Mouse (Mus musculus): Measurements from ENCODE around the gene Cavin1.

Cavin1 gene

DNA sequence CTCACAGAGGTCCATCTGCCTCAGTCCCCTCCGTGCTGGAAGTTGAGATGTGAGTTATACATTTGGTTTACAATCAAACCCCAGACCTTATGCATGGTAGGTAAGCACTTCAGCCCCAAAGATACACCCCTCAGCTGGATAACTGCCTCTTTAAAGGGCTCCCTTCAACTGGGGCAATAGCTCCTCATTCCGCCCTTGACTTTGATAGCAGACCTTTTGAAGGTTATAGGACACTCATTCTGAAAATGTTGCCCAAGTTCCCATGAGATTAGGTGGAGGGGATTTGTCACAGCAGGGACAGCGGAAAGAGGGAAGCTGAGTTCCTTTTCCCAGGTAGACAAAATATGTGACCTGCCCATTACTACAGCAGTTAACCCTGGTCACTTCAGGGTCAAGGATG, 10.5 kb upstream of the Cavin1 start:
- no peak for DNase-seq (ENCODE audit: low spot score in 2 of 2)

DNA sequence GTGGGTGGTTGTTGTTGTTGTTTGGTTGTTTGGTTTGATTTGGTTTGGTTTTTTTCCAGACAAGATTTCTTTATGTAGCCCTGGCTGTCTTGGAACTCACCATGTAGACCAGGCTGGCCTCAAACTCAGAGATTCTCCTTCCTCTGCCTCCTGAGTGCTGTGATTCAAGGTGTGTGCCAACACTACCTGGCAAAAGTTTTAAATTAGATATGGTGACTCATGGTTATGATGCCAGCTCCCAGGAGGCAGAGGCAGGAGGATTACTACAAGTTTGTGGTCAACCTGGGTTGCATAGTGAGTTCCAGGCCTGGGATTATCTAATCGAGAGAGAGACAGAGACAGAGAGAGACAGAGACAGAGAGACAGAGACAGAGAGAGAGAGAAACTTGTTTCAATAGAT, 9.8 kb upstream of the Cavin1 start:
- DNase-seq (ENCODE audit: low spot score in 2 of 2) = no peak

DNA sequence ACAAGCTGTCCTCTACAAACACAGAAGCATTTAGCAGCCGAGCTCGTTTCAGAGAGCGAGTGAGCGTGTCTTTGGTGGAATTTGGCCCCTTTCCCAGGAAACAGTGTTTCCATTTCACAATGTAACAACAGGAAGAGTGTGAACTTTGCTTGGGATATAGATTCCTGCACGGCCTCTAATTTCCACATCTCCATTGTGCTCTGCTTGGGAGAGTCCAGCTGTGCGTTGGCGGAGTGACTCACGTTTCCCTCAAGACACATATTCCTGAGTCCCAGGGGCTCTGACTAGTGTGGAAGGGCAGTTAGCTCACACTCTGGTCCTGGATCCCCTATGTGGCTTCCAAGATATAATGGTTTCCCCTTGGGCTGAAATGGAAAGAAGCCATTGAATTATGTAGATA, 9.2 kb upstream of the Cavin1 start:
- no peak for DNase-seq (ENCODE audit: low spot score in 2 of 2)

DNA sequence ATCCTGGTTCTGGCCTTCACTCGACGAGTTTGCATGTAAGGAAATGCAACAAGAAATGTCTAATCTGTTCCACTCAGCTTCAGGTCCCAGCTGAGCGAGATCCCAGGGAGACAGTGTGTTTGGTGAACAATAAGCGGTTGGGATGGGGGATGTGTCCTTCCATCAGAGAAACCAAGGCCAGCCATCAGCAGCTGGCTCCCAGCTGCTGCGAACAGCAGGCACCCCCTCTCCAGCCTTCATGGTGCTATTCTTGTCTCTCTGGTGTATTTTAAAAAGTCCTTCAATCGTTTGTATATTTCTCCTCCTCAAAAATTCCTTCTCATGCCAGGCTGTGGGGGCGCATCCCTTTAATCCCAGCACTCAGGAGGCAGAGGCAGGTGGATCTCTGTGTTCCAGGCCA, 4.6 kb upstream of the Cavin1 start:
- no peak for DNase-seq (ENCODE audit: low spot score in 2 of 2)

DNA sequence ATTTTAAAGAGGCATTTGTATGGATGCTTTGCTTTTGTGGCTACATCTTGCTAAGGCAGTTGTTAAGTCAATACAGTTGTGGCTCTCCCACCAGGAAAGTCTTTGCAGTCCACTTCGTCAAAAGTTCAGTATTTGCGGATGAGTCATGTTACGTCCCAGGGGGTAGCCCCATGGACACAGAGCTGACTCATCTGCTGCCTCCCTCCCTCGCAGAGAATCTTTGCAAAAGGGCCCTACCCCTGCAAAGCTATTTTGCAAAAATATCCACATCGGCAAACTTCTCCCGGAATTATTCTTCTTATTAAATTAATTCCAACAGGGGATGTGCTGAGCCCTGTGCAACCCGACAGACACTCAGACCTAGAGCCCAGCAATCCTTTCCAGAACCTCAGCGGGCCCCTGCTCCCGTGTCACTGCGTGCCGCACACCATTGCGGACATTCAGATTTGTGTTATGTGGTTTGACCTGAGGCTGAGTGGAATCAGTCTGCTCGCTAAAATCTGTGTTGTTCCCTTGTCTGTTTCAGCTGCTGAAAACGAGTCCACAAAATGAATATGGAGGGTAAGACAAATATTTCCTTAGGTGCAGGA, 3.8 kb upstream of the Cavin1 start:
- DNase-seq (ENCODE audit: low spot score in 2 of 2) = no peak

DNA sequence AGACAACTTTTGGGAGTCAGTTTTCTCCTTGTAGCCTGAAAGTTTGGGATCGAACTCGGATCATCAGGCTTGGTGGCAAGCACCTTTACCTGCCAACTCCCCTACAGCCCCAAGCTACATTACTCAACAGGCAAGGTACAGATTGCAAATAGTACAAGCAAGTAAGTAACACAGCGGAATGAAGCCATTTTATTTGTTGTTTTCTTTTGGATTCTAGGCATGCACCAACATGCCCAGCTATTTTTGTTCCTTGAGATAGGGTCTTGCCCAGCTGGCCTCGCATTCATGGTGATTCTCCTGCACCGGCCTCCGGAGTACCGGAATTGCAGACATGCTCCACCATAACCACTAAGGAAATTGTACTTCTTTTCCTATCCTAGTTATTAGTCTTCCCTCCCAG, 2.6 kb upstream of the Cavin1 start:
- no peak for DNase-seq (ENCODE audit: low spot score in 2 of 2)

DNA sequence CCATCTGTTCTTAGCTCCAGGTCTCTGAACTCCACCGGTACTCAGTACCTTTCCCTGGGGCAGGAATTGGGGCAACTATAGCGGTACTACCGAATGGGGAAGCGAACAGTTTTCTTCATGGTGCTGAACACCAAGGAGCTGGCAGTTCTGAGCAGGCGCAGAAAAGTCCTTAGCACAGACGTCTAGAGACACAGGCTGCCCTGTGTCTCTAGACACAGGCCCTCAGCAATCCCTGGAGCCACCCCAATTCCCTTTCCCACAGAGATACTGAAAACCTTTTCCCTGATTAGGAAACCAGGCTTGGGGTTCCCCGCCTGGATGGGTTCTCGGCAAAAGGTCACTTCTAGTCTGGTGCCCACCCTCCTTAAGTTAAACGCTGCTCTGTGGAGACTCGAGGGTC, 768 bp upstream of the Cavin1 start:
- no peak for DNase-seq (ENCODE audit: low spot score in 2 of 2)

DNA sequence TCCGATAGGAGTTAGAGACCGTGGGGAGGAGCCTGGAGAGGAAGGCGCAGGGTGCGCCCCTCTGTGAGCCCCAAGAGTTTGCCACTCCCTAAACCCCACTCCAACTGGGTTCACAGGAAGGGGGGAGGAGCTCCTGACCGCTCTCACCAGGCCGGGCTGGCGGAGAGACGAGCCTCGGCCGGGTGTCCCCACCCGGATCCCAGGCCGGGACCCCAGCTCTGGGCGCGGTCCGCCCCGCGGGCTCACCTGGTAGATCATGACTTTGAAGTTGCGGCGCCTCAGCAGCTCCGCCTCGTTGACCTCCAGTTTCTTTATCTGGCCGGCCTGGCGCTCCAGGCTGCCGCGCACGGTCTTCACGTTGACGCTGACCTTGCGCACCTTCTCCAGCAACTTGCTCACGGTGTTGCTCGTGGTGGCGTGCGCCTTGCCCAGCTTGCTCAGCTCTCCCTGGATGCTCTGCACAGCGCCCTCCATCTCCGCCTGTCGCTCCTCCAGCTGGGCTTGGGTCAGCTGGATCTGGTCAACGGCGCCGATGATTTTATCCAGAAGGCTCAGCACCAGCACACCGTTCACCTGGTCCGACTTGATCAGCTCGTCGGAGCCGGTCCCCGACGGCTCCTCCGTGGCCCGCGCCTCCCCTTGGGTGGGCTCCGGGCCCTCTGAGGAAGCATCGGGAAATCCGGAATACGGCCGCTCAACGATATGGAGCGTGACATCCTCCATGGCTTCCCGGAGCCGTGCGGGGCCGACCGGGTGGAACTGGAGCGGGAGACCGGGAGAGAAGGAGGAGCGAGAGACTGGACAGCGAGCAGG, 737 bp downstream of the Cavin1 start:
- DNase-seq (ENCODE audit: low spot score in 2 of 2) = no peak

DNA sequence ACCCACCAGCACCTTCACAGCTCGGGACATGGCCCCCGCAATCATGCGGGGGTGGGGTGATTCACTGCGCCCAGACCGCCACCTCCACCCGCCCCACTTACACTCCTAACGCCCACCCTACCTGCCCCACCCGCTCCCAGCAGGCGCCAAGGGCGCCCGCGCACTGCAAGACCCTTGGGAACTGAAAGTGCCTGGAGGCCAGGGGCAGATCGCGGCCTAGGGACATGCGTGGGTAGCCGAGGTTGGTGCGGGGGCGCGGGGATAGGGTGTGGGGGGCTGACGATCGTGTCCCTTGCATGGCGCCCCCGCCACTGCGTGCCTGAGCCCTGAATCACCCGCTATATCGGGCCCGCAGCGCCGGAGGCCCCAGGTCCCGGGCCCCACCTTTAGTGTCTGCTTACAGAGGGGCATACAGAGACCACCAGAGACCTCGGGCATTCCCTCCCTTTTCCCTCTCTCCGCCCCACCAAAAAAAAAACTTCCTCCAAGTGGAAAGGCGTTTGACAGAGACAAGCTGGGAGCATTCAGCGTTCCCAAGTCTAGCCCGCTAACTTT, 1.4 kb downstream of the Cavin1 start:
- no peak for DNase-seq (ENCODE audit: low spot score in 2 of 2)

DNA sequence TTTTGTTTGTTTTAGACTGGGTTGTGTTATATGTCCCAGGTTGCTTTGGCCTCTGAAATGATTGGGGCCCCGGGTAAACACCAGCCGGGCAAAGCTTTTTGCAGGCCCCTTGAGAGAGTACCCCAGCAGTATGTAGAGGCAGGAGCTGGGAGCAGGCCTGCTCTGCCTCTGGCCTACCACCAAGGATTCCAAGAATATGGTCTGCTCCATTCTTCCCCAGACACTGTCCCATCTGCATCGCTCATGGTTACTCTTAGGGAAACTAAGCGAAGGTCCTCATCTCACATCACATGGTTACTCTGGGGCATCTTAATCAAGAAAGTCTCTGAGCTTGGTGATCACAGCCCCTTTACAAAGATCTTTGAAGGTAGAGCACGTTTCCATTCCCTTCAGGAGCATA, 2.2 kb downstream of the Cavin1 start:
- DNase-seq (ENCODE audit: low spot score in 2 of 2) = no peak

DNA sequence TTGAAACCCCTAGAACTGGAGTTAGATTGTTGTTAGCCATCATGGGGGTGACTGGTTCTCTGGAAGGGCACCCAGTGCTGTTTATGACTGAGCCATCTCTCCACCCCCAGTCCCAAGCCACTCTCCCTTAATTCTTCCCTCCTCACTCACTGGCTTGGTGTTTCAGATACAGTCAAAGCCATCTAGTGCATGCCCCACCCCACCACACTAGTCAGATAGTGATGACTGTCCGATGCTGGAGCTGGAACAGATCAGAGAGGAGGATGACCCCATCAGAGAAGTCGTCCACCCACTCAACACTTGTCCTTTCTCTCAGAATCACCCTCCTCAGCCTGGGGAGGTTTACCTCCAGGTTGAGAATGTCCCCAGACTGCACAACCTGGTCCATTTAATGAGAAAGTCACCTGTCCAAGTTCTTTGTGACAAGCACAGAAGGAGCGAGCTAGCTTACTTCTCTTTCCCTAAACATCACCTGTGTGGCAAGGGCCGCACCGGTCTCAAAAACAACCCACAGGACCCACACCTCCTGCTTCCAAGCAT, 2.7 kb downstream of the Cavin1 start:
- DNase-seq (ENCODE audit: low spot score in 2 of 2) = no peak

DNA sequence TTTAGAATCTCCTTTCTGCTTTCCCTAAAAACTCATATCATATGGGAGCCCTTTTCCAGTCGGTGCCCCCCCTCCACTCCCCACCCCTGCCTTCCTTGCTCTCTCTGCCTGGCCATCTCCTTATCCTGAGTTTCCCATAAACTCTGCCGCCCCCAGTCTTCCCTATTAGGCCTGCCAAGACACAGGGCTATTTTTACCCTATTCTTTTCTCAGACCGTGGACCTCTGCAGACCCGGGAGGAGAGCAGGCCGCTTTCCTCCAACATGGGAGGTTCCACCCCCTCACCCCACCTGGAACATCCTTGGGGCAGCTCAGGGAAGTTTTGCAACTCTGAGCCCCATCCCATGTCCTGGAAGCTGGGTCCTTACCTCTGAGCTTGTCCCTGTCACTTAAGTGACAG, 3.3 kb downstream of the Cavin1 start:
- DNase-seq (ENCODE audit: low spot score in 2 of 2) = no peak

DNA sequence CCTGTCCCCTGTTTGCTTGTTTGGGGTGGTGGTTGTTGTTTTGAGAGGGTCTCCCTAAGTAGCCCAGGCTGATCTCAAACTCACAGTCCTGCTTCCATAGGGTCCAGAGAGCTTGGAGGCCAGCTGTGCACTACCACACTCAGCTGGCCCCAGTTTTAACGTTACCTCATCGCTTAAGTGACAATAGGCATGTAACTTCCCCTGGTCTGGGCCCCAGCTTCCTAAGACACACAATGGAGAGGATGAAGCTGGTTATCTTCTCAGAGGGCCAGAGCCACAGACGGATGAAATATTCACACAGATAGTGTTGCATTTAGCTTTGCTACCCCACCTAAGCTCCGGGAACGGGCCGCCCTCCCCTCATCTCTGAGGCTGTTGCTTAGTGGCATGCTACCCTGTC, 4.9 kb downstream of the Cavin1 start:
- no peak for DNase-seq (ENCODE audit: low spot score in 2 of 2)

DNA sequence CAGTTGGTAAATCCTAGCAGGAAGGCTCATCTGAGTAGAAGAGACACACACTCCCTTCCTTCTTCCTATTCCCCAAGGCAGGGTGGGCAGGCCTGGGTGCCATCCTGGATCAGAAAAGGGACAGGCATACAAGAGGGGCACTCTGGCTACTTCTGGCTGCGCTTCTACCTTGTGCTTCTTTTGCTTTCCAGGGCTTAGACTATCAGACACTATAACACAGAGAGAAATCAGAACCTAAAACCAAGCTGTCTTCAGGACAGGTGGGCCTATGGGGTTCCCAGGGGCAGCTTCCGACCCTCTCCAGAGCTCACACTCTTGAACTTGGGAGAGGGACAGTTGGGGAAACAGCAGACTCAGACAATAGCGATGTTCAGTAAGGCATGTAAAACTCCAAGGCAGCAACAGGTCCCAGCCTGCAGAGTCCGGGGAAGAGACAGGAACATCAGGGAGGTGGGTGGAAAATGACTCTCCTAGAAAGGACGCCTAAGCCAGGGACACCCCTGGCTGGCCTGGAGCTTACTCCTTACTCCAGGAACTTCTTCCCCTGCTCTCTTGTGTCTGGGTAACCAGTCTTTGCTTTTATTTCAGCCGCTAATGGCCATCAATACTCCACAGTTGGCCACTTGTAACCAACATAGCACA, 5.7 kb downstream of the Cavin1 start:
- no peak for DNase-seq (ENCODE audit: low spot score in 2 of 2)

DNA sequence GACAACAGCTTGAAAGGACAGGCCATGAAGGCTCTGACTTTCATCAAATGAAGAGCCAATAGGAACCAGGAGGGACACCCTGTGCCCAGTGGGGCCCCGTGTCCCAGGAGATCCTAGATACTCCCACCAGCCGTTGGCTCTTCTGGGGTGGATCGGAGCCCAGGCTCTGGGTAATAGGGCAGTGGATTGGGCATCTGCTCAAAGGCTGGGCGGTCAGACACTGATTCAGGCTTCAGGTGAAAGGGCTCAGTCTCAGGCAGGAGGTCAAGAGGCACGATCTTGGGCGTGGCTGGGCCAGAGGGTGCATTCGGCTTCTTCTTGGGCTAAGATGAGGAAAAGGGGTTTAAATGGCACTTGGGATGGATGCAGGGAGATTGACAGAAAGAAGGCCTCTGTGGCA, 6.5 kb downstream of the Cavin1 start:
- no peak for DNase-seq (ENCODE audit: low spot score in 2 of 2)

DNA sequence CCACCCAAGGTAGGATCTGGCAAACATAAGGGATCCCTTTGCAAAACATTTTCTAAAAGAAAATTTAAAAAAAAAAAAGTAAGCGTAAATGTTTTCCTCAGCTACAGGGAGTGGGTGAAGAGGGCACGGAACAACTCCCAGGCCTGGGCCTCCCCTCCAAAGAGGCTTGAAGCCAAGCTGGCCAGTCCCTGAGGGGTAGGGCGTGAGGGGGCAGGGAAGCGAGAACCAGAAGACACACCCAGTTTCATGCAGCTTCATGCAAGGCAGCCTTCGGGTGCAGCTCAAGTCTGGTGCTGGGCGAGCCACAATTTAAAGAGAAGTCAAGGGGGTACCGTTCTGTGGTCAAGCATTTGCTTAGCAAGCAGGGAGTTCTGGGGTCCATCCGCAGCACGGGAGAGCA, 7.0 kb downstream of the Cavin1 start:
- no peak for DNase-seq (ENCODE audit: low spot score in 2 of 2)

DNA sequence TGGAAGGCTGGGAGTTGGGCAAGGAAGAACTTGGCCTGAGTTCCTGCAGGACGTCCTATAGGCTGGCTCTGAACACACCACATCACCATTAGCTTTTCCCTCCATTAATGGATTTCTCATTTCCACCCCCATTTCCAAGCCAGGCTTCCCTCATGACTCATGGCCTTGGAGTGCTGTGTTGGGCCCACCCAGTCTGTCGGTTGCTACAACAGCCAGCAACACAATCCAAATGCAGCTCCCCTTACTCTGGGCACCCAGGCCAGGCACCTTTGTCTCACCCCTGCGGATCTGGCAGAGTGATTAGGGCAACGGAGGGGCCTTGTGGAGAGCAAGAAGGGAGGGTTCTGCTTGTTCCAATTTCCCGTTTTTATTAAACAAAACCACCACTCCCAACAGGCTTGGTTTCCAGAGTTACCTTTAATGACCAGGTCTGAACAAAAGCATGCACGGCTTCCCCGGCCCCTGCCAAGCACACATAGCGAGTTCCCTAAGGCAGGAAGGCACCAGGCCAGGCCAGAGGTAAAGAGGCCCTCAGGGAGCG, 8.2 kb downstream of the Cavin1 start:
- DNase-seq (ENCODE audit: low spot score in 2 of 2) = no peak

DNA sequence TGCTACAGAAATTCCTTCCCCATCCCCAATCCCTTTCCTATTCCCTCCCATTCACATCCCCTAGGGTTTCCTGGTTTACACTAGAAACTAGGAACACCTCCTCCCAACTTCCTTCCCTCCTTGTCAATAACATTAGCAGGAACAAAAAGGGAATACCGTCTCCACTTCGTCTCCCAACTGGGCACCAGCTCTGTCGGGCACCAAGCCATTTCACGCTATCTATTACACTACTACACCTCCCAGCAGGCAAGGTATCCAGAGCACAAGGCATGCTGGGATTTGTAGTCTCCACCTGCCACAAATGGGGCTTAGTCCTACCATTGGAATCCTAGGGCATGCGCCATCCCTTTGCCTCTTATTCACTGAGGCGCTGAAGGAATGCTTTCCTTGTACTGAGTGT, 10.1 kb downstream of the Cavin1 start:
- DNase-seq (ENCODE audit: low spot score in 2 of 2) = no peak

DNA sequence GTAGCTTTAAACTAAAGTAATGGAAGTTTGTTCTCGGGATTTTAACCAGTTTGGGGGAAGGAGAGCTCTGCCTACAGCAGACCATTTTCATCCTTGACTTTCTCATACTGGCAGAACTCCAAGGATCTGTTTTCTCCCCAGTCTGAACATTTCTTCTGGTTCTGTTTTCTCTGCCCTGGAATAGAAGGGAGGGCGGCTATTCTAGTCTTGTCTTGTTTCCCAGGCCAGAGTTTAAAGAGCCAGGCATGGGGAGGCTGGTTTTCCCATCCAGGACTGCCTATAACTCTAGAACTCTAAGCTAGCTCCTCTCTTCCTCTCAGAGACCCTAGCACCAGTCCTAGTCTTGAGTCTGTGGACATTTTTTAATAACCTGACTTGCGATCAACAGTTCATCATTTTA, 10.9 kb downstream of the Cavin1 start:
- DNase-seq (ENCODE audit: low spot score in 2 of 2) = no peak

DNA sequence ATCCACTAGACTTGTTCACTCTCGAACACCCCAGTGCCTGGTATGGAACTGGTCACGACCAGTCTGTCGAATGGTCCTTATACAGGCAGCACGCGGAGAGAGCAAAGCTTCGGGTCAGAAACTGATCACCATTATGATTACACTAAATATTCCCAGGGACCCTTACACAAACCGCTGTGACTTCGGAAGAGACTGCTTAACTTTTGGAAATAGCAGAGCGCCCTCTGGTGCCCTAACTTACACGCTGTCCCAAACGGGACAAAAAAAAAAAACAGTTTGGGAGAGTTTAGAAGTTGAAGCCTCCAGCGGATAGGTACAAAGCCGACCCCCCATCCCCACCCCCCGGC, 11.2 kb downstream of the Cavin1 start:
- DNase-seq (ENCODE audit: low spot score in 2 of 2) = peak; percentile 56 to 69

DNA sequence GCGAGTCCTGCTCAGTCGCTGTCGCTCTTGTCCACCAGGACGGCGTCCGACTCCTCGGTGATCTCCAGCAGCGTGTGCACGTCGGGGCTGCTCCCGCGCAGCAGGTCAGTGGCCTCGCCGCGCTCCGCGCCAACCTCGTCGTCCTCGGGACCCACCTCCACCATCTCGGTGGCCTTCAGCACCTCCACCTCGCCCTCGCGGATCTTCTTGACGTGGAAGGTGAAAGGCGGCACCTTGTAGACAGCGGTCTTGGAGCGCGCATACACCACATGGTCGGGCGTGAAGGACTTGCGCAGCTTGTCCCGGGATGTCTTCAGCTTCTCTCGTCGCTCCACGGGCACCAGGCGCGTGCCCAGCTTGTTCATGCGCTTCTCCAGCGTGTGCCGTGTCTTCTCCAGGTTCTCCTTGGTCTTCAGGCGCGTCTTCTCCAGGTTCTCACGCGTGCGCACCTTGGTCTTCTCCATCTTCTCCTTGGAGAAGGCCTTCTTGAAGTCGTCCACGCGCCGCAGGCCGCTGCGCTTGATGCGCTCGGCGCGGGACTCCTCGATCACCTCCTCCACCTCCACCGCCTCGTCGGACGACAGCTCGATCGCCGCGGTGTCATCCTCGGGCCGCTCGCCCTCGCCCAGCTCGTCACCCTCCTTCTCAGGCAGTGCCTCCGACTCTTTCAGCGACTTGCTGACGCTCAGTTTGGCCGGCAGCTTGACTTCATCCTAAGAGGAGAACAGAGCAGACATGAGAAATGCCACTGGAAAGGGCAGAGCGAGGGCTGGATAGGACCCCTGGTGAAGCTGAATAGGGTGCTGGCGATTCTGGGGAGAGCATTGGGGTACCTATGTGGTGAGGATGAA, 11.8 kb downstream of the Cavin1 start:
- no peak for DNase-seq (ENCODE audit: low spot score in 2 of 2)

All from right cerebral cortex, adult 2 months (tissue).